Mouse (Mus musculus): ENCODE data around the gene Anapc2. TPM values are rescaled to one million over a fixed set of nuclear protein-coding genes. Genes with fewer than 3 reads are reported as not detected.

The Anapc2 gene
- polyA plus RNA-seq, 1 experiment = 23.7 TPM

GRCm38 (mm10) chr2:25293706-25294105, 21.4 kb downstream of the Anapc2 start:
- Histone ChIP-seq H3K4me3 (ENCODE audit: insufficient read depth, low read depth, low read length) (no peak overlapping the region), H3K4me1 (ENCODE audit: control insufficient read depth, insufficient read depth, insufficient read length, low read length) (peaks cover 5% of the 10 kb centered on the region; the same call in 1 of the 2 replicates), H3K27ac (replicated peaks; ENCODE audit: low read depth, low read length) (no peak overlapping the region)

- no peak overlapping the region for H3K27ac ChIP-seq (replicated peaks; ENCODE audit: low read depth, low read length)
- no peak overlapping the region for H3K4me3 ChIP-seq (ENCODE audit: insufficient read depth, low read depth, low read length)
- no peaks in the 10 kb centered on the region for H3K4me1 ChIP-seq (ENCODE audit: control insufficient read depth, insufficient read depth, insufficient read length, low read length)
These were observed 24.8 kb downstream of the Anapc2 start for GRCm38 (mm10) chr2:25297093-25297492.

GRCm38 (mm10) chr2:25298046-25298445, 25.8 kb downstream of the Anapc2 start:
- H3K4me1 ChIP-seq (ENCODE audit: control insufficient read depth, insufficient read depth, insufficient read length, low read length) = no peaks in the 10 kb centered on the region
- H3K4me3 ChIP-seq (ENCODE audit: insufficient read depth, low read depth, low read length) = no peak overlapping the region

GRCm38 (mm10) chr2:25303452-25303851, 31.2 kb downstream of the Anapc2 start:
- Histone ChIP-seq H3K4me1 (ENCODE audit: control insufficient read depth, insufficient read depth, insufficient read length, low read length) (no peaks in the 10 kb centered on the region), H3K27ac (replicated peaks; ENCODE audit: low read depth, low read length) (no peak overlapping the region), H3K4me3 (ENCODE audit: insufficient read depth, low read depth, low read length) (no peak overlapping the region)

More at GRCm38 (mm10) chr2:25298046-25298445, 25.8 kb downstream of the Anapc2 start:
- no peak overlapping the region for H3K27ac ChIP-seq (replicated peaks; ENCODE audit: low read depth, low read length)

DNA sequence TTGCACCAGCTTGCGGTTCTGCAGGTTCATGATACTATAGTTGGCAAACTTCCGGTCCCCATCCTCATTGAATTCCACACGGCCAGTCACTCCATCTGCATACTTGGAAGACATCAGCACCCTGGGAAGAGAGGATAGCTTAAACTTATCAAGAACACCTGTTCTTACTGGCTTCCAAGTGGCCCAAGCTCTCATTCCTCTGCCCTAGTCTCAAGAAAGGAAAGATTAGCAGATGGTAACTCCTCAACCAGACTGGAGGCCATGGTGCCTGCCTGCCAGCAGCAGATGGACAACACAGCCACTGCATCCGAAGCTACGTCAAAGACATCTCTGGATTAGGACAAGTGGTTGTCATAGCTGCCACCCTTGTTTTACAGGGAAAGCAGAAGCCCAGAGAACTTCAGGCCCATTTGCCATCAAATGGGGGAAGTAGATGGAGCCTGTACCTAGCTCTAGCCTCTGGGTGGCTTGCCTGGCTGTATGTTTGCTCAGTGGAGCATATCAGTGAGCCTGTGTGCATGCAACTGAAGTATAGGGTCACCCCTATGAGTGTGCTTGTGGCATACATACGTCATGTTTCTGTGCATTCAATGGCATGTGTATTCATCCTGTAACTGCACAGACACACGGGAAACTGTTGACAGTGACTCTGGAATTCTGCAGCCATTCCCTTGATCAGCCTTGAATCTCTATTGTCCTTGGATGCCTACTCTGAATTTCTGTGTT, 31.8 kb downstream of the Anapc2 start:
- Histone ChIP-seq H3K4me3 (ENCODE audit: insufficient read depth, low read depth, low read length) (no peak overlapping the region), H3K27ac (replicated peaks; ENCODE audit: low read depth, low read length) (no peak overlapping the region), H3K4me1 (ENCODE audit: control insufficient read depth, insufficient read depth, insufficient read length, low read length) (no peaks in the 10 kb centered on the region)

DNA sequence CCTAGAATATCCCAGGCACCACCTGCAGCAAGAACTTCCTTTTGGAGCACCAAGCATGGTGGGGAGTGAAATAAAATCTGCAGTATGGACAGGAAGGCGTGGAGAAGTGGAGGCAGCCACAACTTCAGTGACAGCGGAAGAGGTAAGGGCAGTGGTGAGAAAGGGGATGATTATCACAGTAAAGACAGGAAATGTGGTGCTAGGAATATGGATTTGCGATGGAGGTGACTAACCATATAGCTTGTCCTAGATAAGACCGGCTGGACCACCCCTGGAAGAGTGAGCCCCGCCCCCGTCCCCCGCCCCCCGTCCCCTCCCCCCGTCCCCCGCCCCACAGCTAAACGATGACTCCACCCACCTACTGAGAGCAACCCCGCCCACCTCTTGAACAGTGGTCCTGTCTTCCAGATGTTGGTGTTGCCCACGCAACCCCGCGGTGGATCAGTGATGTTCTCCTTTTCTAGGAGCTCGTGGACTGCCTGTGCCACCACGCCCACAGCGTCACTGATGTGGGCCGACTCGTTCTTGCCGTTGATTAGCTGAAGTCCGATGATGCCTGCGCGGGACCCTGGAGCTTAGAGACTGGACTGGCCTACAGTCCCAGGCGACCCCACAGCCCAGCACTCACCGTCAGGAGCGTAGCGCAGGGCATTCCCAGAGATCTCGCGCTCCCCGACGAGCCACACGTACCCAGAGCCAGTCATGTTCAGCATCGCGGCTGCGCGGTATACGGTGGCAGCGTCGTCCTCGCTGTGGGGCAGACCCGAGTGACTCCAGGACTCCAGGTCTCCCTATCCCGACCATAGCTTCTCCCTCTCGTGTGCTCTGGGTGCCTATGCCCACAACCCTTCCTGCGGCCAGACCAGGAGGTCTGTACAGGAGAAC, 32.6 kb downstream of the Anapc2 start:
- peak overlapping the region; percentile 41 for H3K4me3 ChIP-seq (ENCODE audit: insufficient read depth, low read depth, low read length)
- no peak overlapping the region for H3K27ac ChIP-seq (replicated peaks; ENCODE audit: low read depth, low read length)
- no peaks in the 10 kb centered on the region for H3K4me1 ChIP-seq (ENCODE audit: control insufficient read depth, insufficient read depth, insufficient read length, low read length)

DNA sequence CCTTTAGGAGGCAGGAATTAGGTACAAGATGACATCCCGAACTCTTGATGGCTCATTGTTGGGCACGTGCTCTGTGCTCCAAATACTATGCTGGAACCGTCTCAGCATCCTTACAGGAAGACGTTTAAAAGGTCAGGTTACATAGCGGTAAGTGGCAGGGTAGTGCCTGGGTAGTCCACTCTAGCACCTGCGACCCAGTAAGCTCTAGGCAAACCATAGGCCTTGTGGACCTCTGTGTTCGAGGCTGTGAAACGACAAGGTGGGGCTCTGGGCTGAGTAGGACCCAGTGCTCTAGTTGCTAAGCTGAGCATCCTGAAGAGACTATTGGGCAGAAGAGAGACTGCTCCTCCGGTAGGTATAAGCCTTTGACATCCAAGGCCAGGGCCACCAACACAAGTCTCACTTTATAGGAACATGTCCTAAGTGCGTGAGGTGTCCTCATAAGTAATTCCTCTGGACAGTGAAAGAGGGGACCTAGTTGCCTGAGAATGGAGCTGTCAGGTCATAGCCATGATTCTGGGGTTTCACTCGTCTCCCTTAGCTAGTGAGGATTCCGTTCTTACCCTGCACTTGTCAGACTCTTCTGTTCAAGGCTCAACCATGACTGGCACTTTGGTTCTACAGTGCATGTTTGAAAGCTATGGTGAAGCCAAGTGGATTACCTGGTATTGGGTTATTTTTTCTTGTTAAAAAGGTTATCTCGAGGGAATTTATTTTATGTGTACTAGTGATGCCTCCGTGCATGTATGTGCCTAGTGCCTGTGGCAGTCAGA, 33.5 kb downstream of the Anapc2 start:
- Histone ChIP-seq H3K27ac (replicated peaks; ENCODE audit: low read depth, low read length) (no peak overlapping the region), H3K4me3 (ENCODE audit: insufficient read depth, low read depth, low read length) (no peak overlapping the region), H3K4me1 (ENCODE audit: control insufficient read depth, insufficient read depth, insufficient read length, low read length) (no peaks in the 10 kb centered on the region)

GRCm38 (mm10) chr2:25310180-25310579, 37.9 kb downstream of the Anapc2 start:
- Histone ChIP-seq H3K4me1 (ENCODE audit: control insufficient read depth, insufficient read depth, insufficient read length, low read length) (no peaks in the 10 kb centered on the region), H3K4me3 (ENCODE audit: insufficient read depth, low read depth, low read length) (no peak overlapping the region), H3K27ac (replicated peaks; ENCODE audit: low read depth, low read length) (no peak overlapping the region)

DNA sequence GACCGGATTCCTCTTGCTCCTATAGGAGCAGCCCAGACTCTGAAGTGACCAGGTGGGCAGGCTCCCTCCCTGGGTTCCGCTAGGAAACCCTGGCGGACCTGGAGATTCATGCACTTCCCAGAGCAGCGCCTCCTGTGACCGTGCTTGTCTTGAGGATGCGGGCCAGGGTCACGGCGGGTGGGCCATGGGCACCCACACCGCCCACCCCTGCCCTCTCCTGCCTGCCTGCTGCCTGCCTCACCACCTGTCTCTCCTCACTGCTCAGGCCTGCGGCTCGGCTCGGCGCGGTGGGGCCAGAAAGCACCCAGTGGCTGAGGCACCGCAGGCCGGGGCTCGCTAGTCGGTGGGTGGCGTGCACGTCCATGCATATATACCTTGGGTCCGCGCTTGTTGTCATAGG, 38.7 kb downstream of the Anapc2 start:
- Histone ChIP-seq H3K4me3 (ENCODE audit: insufficient read depth, low read depth, low read length) (no peak overlapping the region), H3K27ac (replicated peaks; ENCODE audit: low read depth, low read length) (no peak overlapping the region), H3K4me1 (ENCODE audit: control insufficient read depth, insufficient read depth, insufficient read length, low read length) (no peaks in the 10 kb centered on the region)

DNA sequence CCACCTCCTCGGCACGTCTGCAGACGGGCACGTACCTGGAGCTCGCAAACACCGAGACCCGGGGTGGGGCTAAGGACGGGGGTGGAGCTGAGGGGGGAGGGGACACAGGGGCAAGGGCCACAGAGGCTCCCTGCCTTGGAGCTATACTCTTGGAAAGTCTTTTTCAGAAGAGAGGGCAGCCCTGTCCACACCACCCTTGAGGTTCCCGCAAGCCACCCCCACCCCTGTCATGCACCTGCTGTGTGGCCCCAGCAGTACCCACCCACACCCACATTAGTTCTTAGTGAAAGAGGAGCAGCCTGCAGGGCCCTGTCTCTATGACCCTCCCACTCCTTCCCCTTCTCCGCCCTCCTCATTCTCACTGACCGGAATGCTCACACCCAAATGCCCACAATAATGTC, 39.2 kb downstream of the Anapc2 start:
- Histone ChIP-seq H3K4me1 (ENCODE audit: control insufficient read depth, insufficient read depth, insufficient read length, low read length) (no peaks in the 10 kb centered on the region), H3K27ac (replicated peaks; ENCODE audit: low read depth, low read length) (no peak overlapping the region), H3K4me3 (ENCODE audit: insufficient read depth, low read depth, low read length) (no peak overlapping the region)

GRCm38 (mm10) chr2:25318119-25318966, 46.1 kb downstream of the Anapc2 start:
- Histone ChIP-seq H3K4me3 (ENCODE audit: insufficient read depth, low read depth, low read length) (no peak overlapping the region), H3K27ac (replicated peaks; ENCODE audit: low read depth, low read length) (no peak overlapping the region), H3K4me1 (ENCODE audit: control insufficient read depth, insufficient read depth, insufficient read length, low read length) (no peaks in the 10 kb centered on the region)

GRCm38 (mm10) chr2:25318971-25319773, 46.9 kb downstream of the Anapc2 start, which contains the start of gene Grin1:
Gene Grin1, minus strand, starts transcription at chr2:25319187.
- H3K4me3 ChIP-seq (ENCODE audit: insufficient read depth, low read depth, low read length) = no peak within 1 kb of the TSS
- H3K4me1 ChIP-seq (ENCODE audit: control insufficient read depth, insufficient read depth, insufficient read length, low read length) = no peaks in the 10 kb centered on the region

DNA sequence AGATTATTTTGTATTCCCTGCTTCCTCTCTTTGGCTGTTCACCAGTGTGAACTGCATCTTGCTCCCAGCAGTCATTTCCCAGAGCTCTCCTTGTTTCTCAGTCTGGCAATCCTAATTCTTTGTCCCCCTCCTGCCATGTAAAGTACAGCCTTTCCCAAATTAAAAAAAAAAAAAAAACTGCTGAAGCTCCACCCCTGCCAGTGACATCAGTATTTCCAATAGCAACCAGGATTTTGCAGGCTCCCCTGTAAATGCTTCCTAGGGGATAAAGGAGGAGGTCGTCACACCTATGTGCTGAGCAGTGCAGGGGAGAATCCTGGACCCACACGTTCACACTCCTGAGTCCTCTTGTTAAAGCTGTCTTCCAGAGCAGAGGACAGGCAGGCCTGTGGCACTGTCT, 47.8 kb downstream of the Anapc2 start:
- H3K27ac ChIP-seq (replicated peaks; ENCODE audit: low read depth, low read length) = no peak overlapping the region
- H3K4me3 ChIP-seq (ENCODE audit: insufficient read depth, low read depth, low read length) = no peak overlapping the region
- no peaks in the 10 kb centered on the region for H3K4me1 ChIP-seq (ENCODE audit: control insufficient read depth, insufficient read depth, insufficient read length, low read length)

More at GRCm38 (mm10) chr2:25318971-25319773, 46.9 kb downstream of the Anapc2 start, which contains the start of gene Grin1:
- no peak within 1 kb of the TSS for H3K27ac ChIP-seq (replicated peaks; ENCODE audit: low read depth, low read length)

DNA sequence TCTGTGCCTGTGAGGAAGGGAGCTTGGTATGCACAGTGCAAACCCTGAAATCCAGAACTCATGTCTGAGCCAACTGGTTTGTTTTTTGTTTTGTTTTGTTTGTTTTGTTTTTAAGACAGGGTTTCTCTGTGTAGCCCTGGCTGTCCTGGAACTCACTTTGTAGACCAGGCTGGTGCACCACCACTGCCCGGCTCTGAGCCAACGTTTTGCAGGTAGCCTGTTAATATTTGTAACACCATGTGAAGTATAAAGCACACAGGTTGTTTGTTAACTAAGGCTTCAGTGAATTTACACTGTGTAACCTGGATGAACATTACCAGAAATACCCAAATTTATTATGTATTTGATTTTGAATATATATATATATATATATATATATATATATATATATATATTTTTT, 53.8 kb downstream of the Anapc2 start:
- Histone ChIP-seq H3K4me3 (ENCODE audit: insufficient read depth, low read depth, low read length) (no peak overlapping the region), H3K4me1 (ENCODE audit: control insufficient read depth, insufficient read depth, insufficient read length, low read length) (no peaks in the 10 kb centered on the region), H3K27ac (replicated peaks; ENCODE audit: low read depth, low read length) (no peak overlapping the region)

Data from brown adipose tissue, adult 24 weeks (tissue).